Mouse (Mus musculus): Measurements from ENCODE around the gene Fam122a.

DNA sequence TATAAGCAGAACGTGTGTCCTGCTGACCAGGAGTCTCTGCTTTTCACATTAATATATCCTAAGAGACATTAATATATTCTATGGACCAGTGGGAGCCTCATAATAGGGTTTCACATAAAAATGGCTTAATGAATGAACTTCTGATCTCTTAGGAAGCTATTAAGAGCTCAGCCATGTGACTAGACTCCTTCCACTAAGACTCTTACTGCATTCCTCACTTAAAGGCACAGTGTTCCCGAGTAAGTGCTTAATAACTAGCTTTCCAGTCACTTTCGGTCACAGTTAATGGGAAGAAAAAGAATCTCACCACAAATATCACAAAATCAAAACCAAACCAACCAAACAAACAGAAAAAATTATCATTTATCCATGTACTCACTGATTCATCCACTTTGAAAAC lies 8.5 kb downstream of the Fam122a start:
- no peak for TF ChIP-seq POLR2A (IDR thresholded peaks at IDR 0.05; ENCODE audit: borderline replicate concordance, control insufficient read depth, low read depth, low read length)
- TF ChIP-seq CTCF (IDR thresholded peaks at IDR 0.05; ENCODE audit: control insufficient read depth, insufficient read depth, low read length) = no peak

All from bone marrow, adult 2 months (tissue).